Mouse (Mus musculus) E14TG2a.4 (cell line): ENCODE data around the gene Flt3l.
A peak's percentile ranks its signal among the peaks of the same experiment; 100 is the strongest.
"Not testable (repeated sequence)": the region's sequence is repeated elsewhere in the genome, so short reads cannot be mapped to it uniquely, and the experiment has no call there.

Experiments
- H3K27me3 ChIP-seq: 2 replicates; pipeline ENCODE4 v1.6.1; 2014; ENCODE audit warnings: low read length, control low read depth; ENCODE audit not compliant: insufficient read depth
- H3K36me3 ChIP-seq: 2 replicates; pipeline ENCODE4 v1.6.1; 2014; ENCODE audit warnings: low read length, control low read depth; ENCODE audit not compliant: insufficient read depth
- H3K4me1 ChIP-seq: replicated peaks from 2 replicates; pipeline ENCODE4 v1.6.1; 2014; ENCODE audit warnings: low read depth, low read length, control low read depth
- H3K4me3 ChIP-seq: replicated peaks from 2 replicates; pipeline ENCODE4 v1.5.1; 2014; ENCODE audit warnings: mild to moderate bottlenecking, low read length
- H3K9me3 ChIP-seq: 2 replicates; pipeline ENCODE4 v1.6.1; 2014; ENCODE audit warnings: low read length, control low read depth
- CTCF ChIP-seq: conservative IDR thresholded peaks from 2 replicates; pipeline ENCODE4 v1.5.1; 2014; ENCODE audit warnings: low read length
- NANOG ChIP-seq: IDR thresholded peaks from 2 replicates; pipeline ENCODE4 v1.6.1; 2014; ENCODE audit warnings: borderline replicate concordance, low read length, mixed read lengths
- POU5F1 ChIP-seq: IDR thresholded peaks from 2 replicates; pipeline ENCODE4 v1.6.1; 2014; ENCODE audit warnings: low read length, borderline replicate concordance

Gene Flt3l

DNA sequence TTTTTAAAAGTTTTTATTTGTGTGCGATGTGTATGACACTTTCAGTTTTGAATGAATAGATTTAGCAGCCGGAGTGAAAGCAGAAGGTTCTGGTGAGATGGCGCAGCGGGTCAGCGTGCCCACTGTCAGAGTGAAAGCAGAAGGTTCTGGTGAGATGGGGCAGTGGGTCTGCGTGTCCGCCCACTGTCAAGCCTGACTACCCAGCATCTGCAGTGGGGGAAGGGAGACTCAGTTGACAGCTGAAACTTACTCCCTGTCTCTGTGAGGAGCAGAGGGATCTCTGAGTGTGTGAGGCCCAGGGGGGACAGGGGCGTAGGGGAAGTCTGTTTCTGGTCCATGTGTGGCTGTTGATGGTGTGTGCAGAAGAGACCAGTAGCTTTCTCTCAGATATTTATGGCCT lies 18.7 kb downstream of the Flt3l start:
- H3K4me3 ChIP-seq: no peak overlapping the region
- TF ChIP-seq CTCF (no peak), NANOG (no peak), POU5F1 (no peak)
- H3K27me3 ChIP-seq: no peaks in the 10 kb centered on the region
- H3K4me1 ChIP-seq: peaks cover 86% of the 10 kb centered on the region
- peaks cover 51% of the 10 kb centered on the region for H3K36me3 ChIP-seq
- H3K9me3 ChIP-seq: no peaks in the 10 kb centered on the region

DNA sequence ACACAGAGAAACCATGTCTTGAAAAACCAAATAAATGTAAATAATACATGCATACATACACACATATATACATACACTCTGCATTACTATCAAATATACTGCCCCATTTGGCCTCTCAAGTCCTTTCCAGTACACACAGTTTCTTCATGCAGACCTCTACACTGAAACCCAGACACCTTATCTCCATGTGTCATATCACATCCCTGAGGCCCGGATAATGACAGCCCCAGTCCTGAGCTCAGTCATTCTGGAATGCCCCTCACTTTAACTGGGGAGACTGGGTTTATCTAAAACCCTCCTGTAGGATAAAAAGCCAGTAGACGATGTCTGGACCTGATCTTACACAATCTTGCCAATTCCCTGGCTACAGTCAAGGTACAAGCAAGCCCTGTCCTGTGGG lies 22.8 kb downstream of the Flt3l start:
- TF ChIP-seq POU5F1 (no peak), CTCF (no peak), NANOG (no peak)
- peaks cover 13% of the 10 kb centered on the region for H3K36me3 ChIP-seq

DNA sequence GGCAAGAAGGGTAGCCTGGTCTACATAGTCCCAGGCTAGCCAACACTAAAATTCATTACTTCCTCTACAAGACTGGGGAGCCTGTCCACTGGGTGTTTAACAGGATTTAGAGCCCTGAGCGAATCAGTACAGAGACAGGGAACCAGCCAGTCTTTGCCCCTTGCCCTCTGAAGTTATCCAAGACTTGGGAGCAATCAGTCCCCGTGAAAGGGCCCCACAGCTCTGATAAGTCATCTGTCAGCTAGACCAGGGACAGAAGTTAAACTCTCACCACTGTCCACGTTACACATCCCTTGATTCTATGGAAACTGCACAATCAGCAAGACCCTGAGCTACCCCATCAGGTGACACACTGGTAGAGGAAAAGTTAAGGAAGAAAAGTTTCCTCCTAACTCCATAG lies 23.7 kb downstream of the Flt3l start:
- Histone ChIP-seq H3K27me3 (no peaks in the 10 kb centered on the region), H3K4me3 (no peak overlapping the region)
- TF ChIP-seq POU5F1: no peak
- TF ChIP-seq CTCF: no peak
- no peak for TF ChIP-seq NANOG

More for the DNA sequence above, 22.8 kb downstream of the Flt3l start:
- H3K27me3 ChIP-seq: no peaks in the 10 kb centered on the region
- peaks cover 83% of the 10 kb centered on the region for H3K4me1 ChIP-seq
- H3K4me3 ChIP-seq: no peak overlapping the region
- H3K9me3 ChIP-seq: no peaks in the 10 kb centered on the region

DNA sequence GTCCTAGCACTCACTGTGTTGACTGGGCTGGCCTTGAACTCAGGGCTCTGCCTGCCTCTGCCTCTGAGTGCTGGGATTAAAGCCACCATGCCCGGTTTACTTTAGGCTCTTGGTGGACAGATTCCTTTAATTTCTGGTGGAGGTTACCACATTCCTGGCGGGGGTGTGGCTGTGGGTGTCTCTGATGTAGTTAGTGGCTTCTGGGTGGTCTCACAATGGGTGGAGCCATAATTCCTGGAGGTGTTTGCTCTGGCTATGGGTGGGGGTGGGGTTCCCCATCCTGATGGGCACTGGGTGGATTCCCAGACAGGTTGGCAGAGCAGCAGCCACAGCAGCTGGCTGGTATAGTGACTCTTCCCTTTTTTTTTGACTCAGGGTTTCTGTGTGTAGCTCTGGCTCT lies 24.3 kb downstream of the Flt3l start:
- no peaks in the 10 kb centered on the region for H3K36me3 ChIP-seq
- H3K4me1 ChIP-seq: peaks cover 76% of the 10 kb centered on the region
- peak overlapping the region; percentile 24; the same call in 1 of the 2 replicates for H3K4me3 ChIP-seq
- H3K9me3 ChIP-seq: no peaks in the 10 kb centered on the region
- TF ChIP-seq CTCF (no peak), NANOG (no peak), POU5F1 (no peak)
- no peaks in the 10 kb centered on the region for H3K27me3 ChIP-seq

More for the DNA sequence above, 23.7 kb downstream of the Flt3l start:
- Histone ChIP-seq H3K4me1 (peaks cover 75% of the 10 kb centered on the region), H3K36me3 (peaks cover 4% of the 10 kb centered on the region), H3K9me3 (no peaks in the 10 kb centered on the region)

DNA sequence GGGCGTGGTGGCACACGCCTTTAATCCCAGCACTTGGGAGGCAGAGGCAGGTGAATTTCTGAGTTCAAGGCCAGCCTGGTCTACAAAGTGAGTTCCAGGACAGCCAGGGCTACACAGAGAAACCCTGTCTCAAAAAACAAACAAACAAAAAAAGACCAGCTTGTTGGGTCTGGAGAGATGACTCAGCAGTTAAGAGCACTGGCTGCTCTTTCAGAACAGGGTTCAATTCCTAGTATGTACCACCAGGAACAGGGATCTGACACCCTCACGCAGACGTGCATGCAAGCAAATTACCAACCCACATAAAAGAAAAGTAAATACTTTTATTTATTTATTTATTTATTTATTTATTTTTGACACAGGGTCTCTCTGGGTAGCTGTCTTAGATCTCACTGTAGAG lies 26.1 kb downstream of the Flt3l start:
- peaks cover 84% of the 10 kb centered on the region for H3K4me1 ChIP-seq
- H3K9me3 ChIP-seq, H3K27me3 ChIP-seq, H3K36me3 ChIP-seq, H3K4me3 ChIP-seq: not testable (repeated sequence)

DNA sequence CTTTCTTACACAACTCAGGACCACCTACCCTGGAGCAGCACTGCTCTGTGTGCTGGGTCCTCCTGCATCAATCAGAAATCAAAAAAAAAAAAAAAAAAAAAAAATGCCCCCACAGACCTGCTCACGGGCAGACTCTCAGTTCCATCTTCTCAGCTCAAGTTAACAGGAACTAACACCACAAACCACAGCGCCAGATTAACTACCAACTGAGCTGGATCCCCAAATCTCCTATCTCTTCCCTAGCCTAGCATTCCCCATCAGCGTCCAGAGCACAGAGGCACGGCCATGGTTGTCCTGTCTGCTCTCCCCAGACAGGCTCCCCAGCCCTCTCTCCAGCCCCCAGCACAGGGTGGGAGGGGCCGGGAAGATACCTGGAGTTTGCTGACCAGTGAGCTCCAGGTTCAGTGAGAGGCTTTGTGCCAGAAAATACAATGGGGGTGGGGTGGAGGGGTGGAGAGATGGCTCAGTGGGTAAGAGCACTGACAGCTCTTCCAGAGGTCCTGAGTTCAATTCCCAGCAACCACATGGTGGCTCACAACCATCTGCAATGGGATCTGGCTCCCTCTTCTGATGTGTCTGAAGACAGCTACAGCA lies 29.1 kb downstream of the Flt3l start:
- H3K27me3 ChIP-seq: no peaks in the 10 kb centered on the region
- H3K4me3 ChIP-seq: peak overlapping the region; percentile 41
- no peaks in the 10 kb centered on the region for H3K9me3 ChIP-seq
- 0 out of 2 replicates have a peak, but pooled peaks cover 4% of the 10 kb centered on the region for H3K36me3 ChIP-seq
- TF ChIP-seq CTCF: no peak
- TF ChIP-seq NANOG: no peak
- H3K4me1 ChIP-seq: peaks cover 82% of the 10 kb centered on the region

DNA sequence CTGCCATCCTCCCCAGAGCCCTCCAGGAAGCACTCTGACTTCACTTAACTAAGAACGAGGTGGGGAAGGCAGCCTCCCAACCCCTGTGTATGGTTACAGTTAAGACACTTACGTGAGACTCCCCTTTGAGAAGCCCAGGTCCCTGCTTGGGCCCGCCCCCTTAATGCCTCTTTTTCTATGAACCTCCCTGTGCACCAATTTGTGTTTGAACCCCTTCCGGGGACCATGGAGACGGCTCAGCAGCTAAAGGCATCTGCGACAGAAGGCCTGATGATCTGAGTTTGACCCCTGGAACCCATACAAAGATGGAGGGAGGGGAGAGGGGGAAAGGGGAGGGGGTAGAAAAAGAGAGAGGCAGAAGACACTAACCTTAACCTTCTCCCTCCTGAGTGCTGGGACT lies 29.8 kb downstream of the Flt3l start:
- TF ChIP-seq POU5F1 (no peak), CTCF (no peak), NANOG (no peak)

DNA sequence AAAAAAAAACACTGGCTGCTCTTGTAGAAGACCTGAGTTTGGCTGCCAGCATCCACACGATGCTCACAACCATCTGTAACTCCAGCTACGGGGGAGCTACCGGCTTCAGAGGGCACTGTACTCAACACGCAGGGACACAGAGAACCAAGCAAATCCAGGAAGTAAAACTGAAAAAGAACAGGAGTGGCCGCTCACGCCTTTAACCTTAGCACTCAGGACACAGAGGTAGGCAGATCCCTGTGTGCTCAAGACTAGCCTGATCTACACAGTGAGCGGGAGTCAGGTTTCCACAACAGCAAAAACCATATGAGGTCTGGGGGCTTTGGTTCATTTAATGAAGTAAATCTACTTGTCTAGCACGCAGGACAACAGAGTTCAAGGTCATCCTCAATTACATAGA lies 30.7 kb downstream of the Flt3l start:
- H3K36me3 ChIP-seq: peaks cover 8% of the 10 kb centered on the region; the same call in 1 of the 2 replicates
- TF ChIP-seq NANOG: no peak
- no peak for TF ChIP-seq POU5F1
- no peak for TF ChIP-seq CTCF
- H3K9me3 ChIP-seq: no peaks in the 10 kb centered on the region
- peaks cover 73% of the 10 kb centered on the region for H3K4me1 ChIP-seq
- H3K27me3 ChIP-seq: no peaks in the 10 kb centered on the region
- H3K4me3 ChIP-seq: no peak overlapping the region

More for the DNA sequence above, 29.8 kb downstream of the Flt3l start:
- no peaks in the 10 kb centered on the region for H3K27me3 ChIP-seq
- peak overlapping the region; percentile 41 for H3K4me3 ChIP-seq
- peaks cover 81% of the 10 kb centered on the region for H3K4me1 ChIP-seq
- peaks cover 8% of the 10 kb centered on the region; the same call in 1 of the 2 replicates for H3K36me3 ChIP-seq
- H3K9me3 ChIP-seq: no peaks in the 10 kb centered on the region

DNA sequence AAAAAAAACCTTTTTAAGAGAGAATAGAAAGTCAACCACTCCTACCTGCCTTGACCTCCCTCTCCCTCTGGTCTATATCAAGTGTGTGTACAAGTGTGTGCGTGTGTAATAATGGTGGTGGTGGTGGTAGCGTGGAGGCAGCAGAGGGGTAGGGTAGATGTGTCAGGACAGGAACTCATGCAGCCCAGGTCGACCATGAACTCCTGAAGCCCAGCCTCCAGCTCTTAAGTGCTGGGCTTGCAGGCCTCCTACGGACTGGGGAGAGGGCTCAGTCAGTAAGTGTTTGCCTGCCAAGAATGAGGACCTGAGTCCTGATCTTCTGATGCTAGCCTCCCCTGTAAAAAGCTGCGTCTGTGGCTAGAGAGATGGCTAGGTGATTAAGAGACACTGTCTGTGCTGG lies 31.3 kb downstream of the Flt3l start:
- Histone ChIP-seq H3K9me3 (no peaks in the 10 kb centered on the region), H3K4me1 (peaks cover 68% of the 10 kb centered on the region), H3K36me3 (peaks cover 8% of the 10 kb centered on the region; the same call in 1 of the 2 replicates), H3K4me3 (no peak overlapping the region), H3K27me3 (no peaks in the 10 kb centered on the region)
- TF ChIP-seq NANOG (no peak), CTCF (no peak), POU5F1 (no peak)
